Mouse (Mus musculus): Measurements from ENCODE around the gene Krt31. TPM values are rescaled to one million over a fixed set of nuclear protein-coding genes. Genes with fewer than 3 reads are reported as not detected.
A peak's percentile ranks its signal among the peaks of the same experiment; 100 is the strongest.

Krt31 gene
- total and polyA plus RNA-seq, 2 experiments from 2014 or later, result 0.93 TPM; not detected in 1

DNA sequence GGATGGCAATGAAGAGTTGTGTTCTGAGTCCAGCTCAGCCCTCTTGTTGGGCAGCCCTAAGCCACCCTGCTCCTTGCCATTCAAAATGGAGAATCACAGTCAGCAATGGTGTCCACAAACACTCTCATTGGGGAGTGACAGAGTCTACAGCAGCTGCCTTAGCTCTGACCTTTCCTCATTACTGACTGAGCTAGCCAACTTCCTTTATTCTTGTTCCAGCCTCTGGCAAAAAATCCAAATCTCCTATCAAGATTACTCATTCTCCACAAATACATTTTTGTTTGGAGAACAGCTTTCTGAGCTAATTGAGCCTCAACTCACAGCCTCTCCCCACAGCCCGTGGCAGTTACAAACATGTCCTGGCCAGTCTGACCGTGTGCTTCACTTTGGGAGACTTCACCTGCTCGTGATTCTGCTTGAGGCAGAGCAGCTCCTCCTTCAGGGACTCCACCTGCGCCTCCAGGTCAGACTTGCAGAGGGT, 36.6 kb downstream of the Krt31 start:
- TF ChIP-seq CTCF (IDR thresholded peaks at IDR 0.05), result no peak
- H3K4me2 ChIP-seq (ENCODE audit: low read depth, low read length, poor library complexity, severe bottlenecking), result no peak overlapping the region
- no peak overlapping the region for H3K27ac ChIP-seq (ENCODE audit: low read depth, low read length)
- DNase-seq (ENCODE audit: low spot score) (no peak), ATAC-seq (ENCODE audit: low FRiP score) (no peak)
- H3K9me3 ChIP-seq (ENCODE audit: low read length), result no peaks in the 10 kb centered on the region
- H3K9ac ChIP-seq (replicated peaks; ENCODE audit: low read length, poor library complexity, severe bottlenecking), result no peak overlapping the region
- H3K4me1 ChIP-seq (ENCODE audit: insufficient read depth, low read length), result no peaks in the 10 kb centered on the region
- H3K36me3 ChIP-seq (ENCODE audit: insufficient read depth, low read length), result no peaks in the 10 kb centered on the region
- no peaks in the 10 kb centered on the region for H3K27me3 ChIP-seq (ENCODE audit: insufficient read depth, low read length)
- no peak overlapping the region for H3K4me3 ChIP-seq (ENCODE audit: low read depth, low read length)
- WGBS, result 79% methylated on average over 4 of the region's 4 CpGs

DNA sequence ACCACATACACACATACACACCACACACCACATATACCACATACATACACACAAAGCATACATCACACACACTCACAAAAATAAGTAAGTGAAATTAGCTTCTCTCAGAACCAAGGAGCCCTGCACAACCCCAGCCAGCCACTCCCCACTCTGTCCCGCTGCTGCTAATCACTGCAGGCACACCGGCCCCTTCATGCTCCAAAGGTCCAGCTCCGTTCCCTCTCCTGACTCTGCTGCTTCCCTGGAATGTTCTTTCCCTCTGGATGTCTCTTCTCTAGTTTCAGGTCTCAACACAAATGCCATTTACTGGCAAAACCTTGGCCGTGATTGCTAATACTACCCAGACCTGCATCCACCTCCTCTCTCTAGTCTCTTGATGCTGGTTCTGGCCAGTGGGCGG, 39.7 kb downstream of the Krt31 start:
- WGBS, result 81% methylated on average over 5 of the region's 5 CpGs

DNA sequence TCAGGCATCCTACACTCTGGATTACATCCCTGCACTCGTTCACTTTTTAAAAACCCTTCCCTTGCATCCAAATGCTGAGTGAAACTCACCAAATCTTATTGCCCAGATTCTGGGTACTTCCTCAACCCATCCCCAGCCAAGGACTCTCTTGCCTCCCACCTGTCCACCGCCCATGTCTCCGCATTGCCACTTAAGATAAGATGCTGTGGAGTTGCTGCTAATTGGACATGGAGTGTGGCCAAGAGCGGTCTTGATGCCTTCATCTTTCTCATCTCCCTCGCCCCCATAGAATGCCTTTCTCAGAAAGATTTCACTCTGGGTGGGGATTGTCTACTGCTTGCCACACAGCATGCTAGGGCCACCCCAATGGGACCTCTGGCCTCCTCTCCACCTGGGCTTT, 42.0 kb downstream of the Krt31 start:
- ATAC-seq (ENCODE audit: low FRiP score), result no peak

More for the DNA sequence above, 39.7 kb downstream of the Krt31 start:
- Histone ChIP-seq H3K36me3 (ENCODE audit: insufficient read depth, low read length) (no peaks in the 10 kb centered on the region), H3K27me3 (ENCODE audit: insufficient read depth, low read length) (no peaks in the 10 kb centered on the region), H3K9ac (replicated peaks; ENCODE audit: low read length, poor library complexity, severe bottlenecking) (no peak overlapping the region), H3K4me1 (ENCODE audit: insufficient read depth, low read length) (no peaks in the 10 kb centered on the region), H3K27ac (ENCODE audit: low read depth, low read length) (no peak overlapping the region), H3K4me2 (ENCODE audit: low read depth, low read length, poor library complexity, severe bottlenecking) (no peak overlapping the region), H3K9me3 (ENCODE audit: low read length) (no peaks in the 10 kb centered on the region), H3K4me3 (ENCODE audit: low read depth, low read length) (no peak overlapping the region)
- ATAC-seq (ENCODE audit: low FRiP score), result no peak
- DNase-seq (ENCODE audit: low spot score), result no peak
- no peak for TF ChIP-seq CTCF (IDR thresholded peaks at IDR 0.05)

DNA sequence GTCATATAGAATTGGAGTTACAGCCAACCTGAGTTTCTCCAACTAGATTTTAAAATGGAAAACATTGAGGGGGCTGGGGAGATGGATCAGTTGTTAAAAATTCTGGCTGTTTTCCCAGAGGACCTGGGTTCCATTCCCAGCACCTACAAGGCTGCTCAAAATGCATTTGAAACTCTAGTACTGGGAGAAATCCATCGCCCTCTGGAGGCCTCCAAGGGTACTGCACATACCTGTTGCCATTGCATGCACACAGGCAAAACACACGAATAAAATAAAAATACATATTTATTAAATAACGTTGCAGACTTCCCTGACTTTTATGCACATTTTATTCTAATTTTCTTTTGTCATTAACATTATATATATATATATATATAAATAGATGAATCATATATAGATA, 43.7 kb downstream of the Krt31 start:
- no peaks in the 10 kb centered on the region for H3K36me3 ChIP-seq (ENCODE audit: insufficient read depth, low read length)
- H3K9ac ChIP-seq (replicated peaks; ENCODE audit: low read length, poor library complexity, severe bottlenecking), result no peak overlapping the region
- H3K27ac ChIP-seq (ENCODE audit: low read depth, low read length), result no peak overlapping the region
- H3K4me1 ChIP-seq (ENCODE audit: insufficient read depth, low read length), result no peaks in the 10 kb centered on the region
- no peak for ATAC-seq (ENCODE audit: low FRiP score)
- DNase-seq (ENCODE audit: low spot score), result no peak
- no peak overlapping the region for H3K4me3 ChIP-seq (ENCODE audit: low read depth, low read length)
- H3K4me2 ChIP-seq (ENCODE audit: low read depth, low read length, poor library complexity, severe bottlenecking), result no peak overlapping the region
- H3K9me3 ChIP-seq (ENCODE audit: low read length), result no peaks in the 10 kb centered on the region
- H3K27me3 ChIP-seq (ENCODE audit: insufficient read depth, low read length), result no peaks in the 10 kb centered on the region
- 60% methylated on average over 3 of the region's 3 CpGs for WGBS
- peak; percentile 53 for TF ChIP-seq CTCF (IDR thresholded peaks at IDR 0.05)

More for the DNA sequence above, 42.0 kb downstream of the Krt31 start:
- no peak overlapping the region for H3K4me2 ChIP-seq (ENCODE audit: low read depth, low read length, poor library complexity, severe bottlenecking)
- 91% methylated on average over 5 of the region's 5 CpGs for WGBS
- H3K36me3 ChIP-seq (ENCODE audit: insufficient read depth, low read length), result no peaks in the 10 kb centered on the region
- H3K27ac ChIP-seq (ENCODE audit: low read depth, low read length), result no peak overlapping the region
- no peak for TF ChIP-seq CTCF (IDR thresholded peaks at IDR 0.05)
- H3K4me1 ChIP-seq (ENCODE audit: insufficient read depth, low read length), result no peaks in the 10 kb centered on the region
- no peaks in the 10 kb centered on the region for H3K27me3 ChIP-seq (ENCODE audit: insufficient read depth, low read length)
- H3K9ac ChIP-seq (replicated peaks; ENCODE audit: low read length, poor library complexity, severe bottlenecking), result no peak overlapping the region
- no peak for DNase-seq (ENCODE audit: low spot score)
- no peak overlapping the region for H3K4me3 ChIP-seq (ENCODE audit: low read depth, low read length)
- no peaks in the 10 kb centered on the region for H3K9me3 ChIP-seq (ENCODE audit: low read length)

DNA sequence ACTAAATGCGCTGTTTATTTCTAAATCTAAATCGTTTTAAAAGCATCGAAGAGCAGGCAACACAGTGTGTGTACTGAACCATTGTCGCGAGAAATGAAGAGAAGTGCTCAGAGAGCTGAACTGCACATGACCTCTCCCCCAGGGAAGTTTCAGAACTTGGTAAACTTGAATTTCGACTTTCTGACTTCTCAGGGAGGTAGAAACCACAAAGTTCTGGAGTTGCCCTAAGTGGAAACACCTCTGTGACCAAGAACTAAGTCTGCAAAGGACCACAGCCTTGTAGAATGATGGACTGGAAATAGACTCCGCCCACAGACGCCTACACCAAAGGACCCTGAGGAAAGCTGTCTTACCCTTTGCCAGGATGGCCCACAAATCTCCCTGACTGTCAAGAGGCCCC, 44.4 kb downstream of the Krt31 start:
- Histone ChIP-seq H3K9ac (replicated peaks; ENCODE audit: low read length, poor library complexity, severe bottlenecking) (no peak overlapping the region), H3K4me1 (ENCODE audit: insufficient read depth, low read length) (no peaks in the 10 kb centered on the region), H3K27ac (ENCODE audit: low read depth, low read length) (no peak overlapping the region), H3K4me3 (ENCODE audit: low read depth, low read length) (no peak overlapping the region), H3K27me3 (ENCODE audit: insufficient read depth, low read length) (no peaks in the 10 kb centered on the region), H3K9me3 (ENCODE audit: low read length) (no peaks in the 10 kb centered on the region), H3K36me3 (ENCODE audit: insufficient read depth, low read length) (no peaks in the 10 kb centered on the region), H3K4me2 (ENCODE audit: low read depth, low read length, poor library complexity, severe bottlenecking) (no peak overlapping the region)
- DNase-seq (ENCODE audit: low spot score) (no peak), ATAC-seq (ENCODE audit: low FRiP score) (no peak)
- 92% methylated on average over 8 of the region's 8 CpGs for WGBS
- no peak for TF ChIP-seq CTCF (IDR thresholded peaks at IDR 0.05)

DNA sequence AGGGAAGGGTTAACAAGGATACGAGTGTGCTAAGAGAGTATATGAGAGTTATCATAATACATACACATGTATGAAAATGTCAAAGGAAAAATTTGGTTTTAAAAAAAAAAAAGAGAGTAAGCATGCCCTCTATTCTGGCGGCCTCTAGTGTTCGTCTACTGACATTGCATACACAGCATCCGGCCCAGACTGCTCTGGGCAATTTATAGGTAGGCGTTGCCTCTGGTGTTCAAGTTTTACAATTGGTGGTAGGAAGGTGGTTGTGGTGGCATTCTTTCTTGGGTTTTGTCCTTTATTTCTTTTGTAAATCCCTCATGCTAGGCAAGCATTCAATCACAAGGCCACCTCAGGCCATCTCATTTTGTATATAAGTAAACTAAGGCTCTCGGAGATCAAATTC, 45.5 kb downstream of the Krt31 start:
- Histone ChIP-seq H3K4me3 (ENCODE audit: low read depth, low read length) (no peak overlapping the region), H3K27me3 (ENCODE audit: insufficient read depth, low read length) (no peaks in the 10 kb centered on the region), H3K9ac (replicated peaks; ENCODE audit: low read length, poor library complexity, severe bottlenecking) (no peak overlapping the region), H3K9me3 (ENCODE audit: low read length) (no peaks in the 10 kb centered on the region), H3K4me1 (ENCODE audit: insufficient read depth, low read length) (no peaks in the 10 kb centered on the region), H3K36me3 (ENCODE audit: insufficient read depth, low read length) (no peaks in the 10 kb centered on the region), H3K27ac (ENCODE audit: low read depth, low read length) (no peak overlapping the region), H3K4me2 (ENCODE audit: low read depth, low read length, poor library complexity, severe bottlenecking) (no peak overlapping the region)
- DNase-seq (ENCODE audit: low spot score) (peak; percentile 64), ATAC-seq (ENCODE audit: low FRiP score) (no peak)
- TF ChIP-seq CTCF (IDR thresholded peaks at IDR 0.05), result peak; percentile 91
- 26% methylated on average over 6 of the region's 6 CpGs for WGBS

Data from midbrain, postnatal 0 days (tissue).